Mouse (Mus musculus) neural tube, embryonic 13.5 days (tissue): ENCODE results near the gene Osm. TPM values are rescaled to one million over a fixed set of nuclear protein-coding genes. Genes with fewer than 3 reads are reported as not detected.

Experiments
- ATAC-seq: fragments of 200-750 bp; cut with Nextera tagmentation; 2 replicates; pipeline ENCODE4 v1.8.0; 2017; ENCODE audit warnings: low read depth, mild to moderate bottlenecking, moderate TSS enrichment, moderate library complexity
- H3K27ac ChIP-seq: fragments of 300-500 bp; sonication (generic); replicated peaks from 2 replicates; pipeline ENCODE4 v1.5.1; 2015; ENCODE audit warnings: moderate library complexity, mild to moderate bottlenecking, inconsistent platforms
- H3K27me3 ChIP-seq: fragments of 300-500 bp; sonication (generic); 2 replicates; pipeline ENCODE4 v1.6.1; 2015; ENCODE audit warnings: mild to moderate bottlenecking, inconsistent platforms
- H3K36me3 ChIP-seq: fragments of 300-500 bp; sonication (generic); 2 replicates; pipeline ENCODE4 v1.6.1; 2015; ENCODE audit warnings: mild to moderate bottlenecking, inconsistent platforms
- H3K4me1 ChIP-seq: fragments of 300-500 bp; sonication (generic); replicated peaks from 2 replicates; pipeline ENCODE4 v1.6.1; 2015; ENCODE audit warnings: inconsistent platforms
- H3K4me2 ChIP-seq: fragments of 300-500 bp; sonication (generic); 2 replicates; pipeline ENCODE4 v1.6.1; 2015; ENCODE audit warnings: inconsistent platforms, mild to moderate bottlenecking, moderate library complexity
- H3K4me3 ChIP-seq: fragments of 300-500 bp; sonication (generic); 2 replicates; pipeline ENCODE4 v1.5.1; 2015; ENCODE audit warnings: mild to moderate bottlenecking, inconsistent platforms
- H3K9ac ChIP-seq: fragments of 300-500 bp; sonication (generic); 2 replicates; pipeline ENCODE4 v1.6.1; 2015; ENCODE audit warnings: moderate library complexity, mild to moderate bottlenecking, inconsistent platforms
- H3K9me3 ChIP-seq: fragments of 300-500 bp; sonication (generic); 2 replicates; pipeline ENCODE4 v1.6.1; 2016; ENCODE audit warnings: inconsistent platforms
- WGBS: fragments of 180-500 bp; shearing (Covaris S2); methylation state at CpG from one replicate; pipeline ENCODE4 v1.1.7; 2015; 5-methylcytosine and 5-hydroxymethylcytosine counted together
- polyA plus RNA-seq: library from polyadenylated mRNA; unstranded; fragments of >200 nt; fragmentation: Nextera tagmentation; extraction: Ambion mirVana; gene quantifications from 2 replicates; pipeline ENCODE4 v1.2.1, GENCODE M21; 2015

Gene Osm
- polyA plus RNA-seq, 1 experiment from 2014 or later = not detected

DNA sequence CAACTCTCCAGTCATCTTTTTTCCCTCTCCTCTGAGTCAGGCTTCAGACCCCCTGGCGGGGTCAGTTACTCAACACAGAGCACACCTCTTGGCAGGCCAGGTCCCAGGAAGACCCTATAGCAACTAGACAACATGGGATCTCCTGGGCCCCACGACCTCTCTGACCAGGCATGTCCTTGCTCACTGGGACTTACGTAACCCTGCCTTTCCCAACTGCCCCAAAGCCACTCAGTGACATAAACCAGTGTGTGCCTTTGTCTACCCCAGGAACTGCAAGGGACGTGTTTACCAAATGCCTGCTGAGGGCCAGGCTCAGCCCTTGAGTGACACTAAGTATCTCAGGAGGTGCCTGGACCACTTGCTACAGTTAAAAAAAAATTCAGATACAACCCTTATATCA is 6.4 kb upstream of the Osm start:
- Histone ChIP-seq H3K4me2 (no peak overlapping the region), H3K9ac (no peak overlapping the region), H3K9me3 (no peaks in the 10 kb centered on the region), H3K36me3 (no peaks in the 10 kb centered on the region), H3K4me1 (no peaks in the 10 kb centered on the region), H3K4me3 (no peak overlapping the region), H3K27ac (no peak overlapping the region), H3K27me3 (no peaks in the 10 kb centered on the region)
- ATAC-seq = no peak
- WGBS = 72% methylated on average over 4 of the region's 4 CpGs

GRCm38 (mm10) chr11:4231435-4231834 is 4.8 kb upstream of the Osm start:
- Histone ChIP-seq H3K4me1 (no peaks in the 10 kb centered on the region), H3K9ac (no peak overlapping the region), H3K9me3 (no peaks in the 10 kb centered on the region), H3K27me3 (no peaks in the 10 kb centered on the region), H3K4me2 (no peak overlapping the region), H3K4me3 (no peak overlapping the region), H3K27ac (no peak overlapping the region), H3K36me3 (no peaks in the 10 kb centered on the region)
- no peak for ATAC-seq
- WGBS = 96% methylated on average over 2 of the region's 2 CpGs

DNA sequence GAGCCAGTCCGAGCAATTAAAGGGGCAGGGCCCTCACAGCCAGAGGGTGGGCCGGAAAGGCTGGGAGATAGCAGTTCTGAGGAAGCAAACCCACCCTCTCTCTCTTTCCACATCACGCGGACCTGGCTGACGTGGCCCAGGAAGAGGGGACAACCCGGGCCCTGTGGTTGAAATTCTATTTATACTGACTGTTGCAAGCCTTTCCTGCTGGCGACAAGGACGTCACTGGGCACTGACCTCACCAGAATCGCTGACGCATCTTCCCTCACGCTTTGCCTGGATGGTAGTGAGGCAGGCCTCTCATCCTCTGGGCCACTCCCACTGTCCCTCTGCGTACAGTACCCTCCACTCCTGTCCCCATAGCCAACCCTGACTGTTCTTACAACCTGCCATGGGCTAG is 3.6 kb upstream of the Osm start:
- Histone ChIP-seq H3K36me3 (no peaks in the 10 kb centered on the region), H3K4me3 (no peak overlapping the region), H3K9me3 (no peaks in the 10 kb centered on the region), H3K9ac (no peak overlapping the region), H3K4me1 (no peaks in the 10 kb centered on the region), H3K27me3 (no peaks in the 10 kb centered on the region), H3K4me2 (no peak overlapping the region), H3K27ac (no peak overlapping the region)
- 66% methylated on average over 12 of the region's 12 CpGs for WGBS
- ATAC-seq = no peak

DNA sequence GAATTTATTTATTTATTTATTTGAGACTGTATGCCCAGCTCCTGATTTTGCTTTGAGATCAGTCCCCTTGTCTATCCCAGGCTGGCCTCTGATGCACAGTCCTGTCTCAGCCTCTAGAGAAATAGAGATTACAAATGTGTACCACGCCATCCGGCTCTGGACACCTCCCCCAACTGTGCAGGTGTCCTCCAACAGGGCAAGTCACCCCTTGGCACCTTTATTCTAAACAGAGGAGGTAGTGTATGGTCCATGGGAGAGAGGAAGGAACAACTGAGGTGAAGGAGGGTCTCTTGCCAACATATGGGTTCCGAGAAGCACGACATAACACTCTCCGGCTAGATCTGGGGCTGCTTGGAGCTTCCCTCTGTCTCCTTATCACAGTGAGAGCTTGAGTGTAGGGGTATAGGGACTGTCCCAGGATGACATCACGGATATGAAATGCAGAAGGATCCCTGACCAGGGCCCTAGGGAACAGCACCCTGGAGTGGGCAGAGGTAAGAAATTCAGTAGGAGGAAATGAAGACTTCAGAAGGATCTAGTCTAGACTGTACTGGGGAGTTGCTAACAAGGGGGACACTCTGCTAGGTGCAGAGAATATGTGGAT is 1.1 kb upstream of the Osm start:
- no peaks in the 10 kb centered on the region for H3K36me3 ChIP-seq
- no peaks in the 10 kb centered on the region for H3K27me3 ChIP-seq
- no peak for ATAC-seq
- no peaks in the 10 kb centered on the region for H3K9me3 ChIP-seq
- no peak overlapping the region for H3K9ac ChIP-seq
- no peak overlapping the region for H3K4me3 ChIP-seq
- no peak overlapping the region for H3K4me2 ChIP-seq
- no peak overlapping the region for H3K27ac ChIP-seq
- 87% methylated on average over 6 of the region's 6 CpGs for WGBS
- H3K4me1 ChIP-seq = no peaks in the 10 kb centered on the region

DNA sequence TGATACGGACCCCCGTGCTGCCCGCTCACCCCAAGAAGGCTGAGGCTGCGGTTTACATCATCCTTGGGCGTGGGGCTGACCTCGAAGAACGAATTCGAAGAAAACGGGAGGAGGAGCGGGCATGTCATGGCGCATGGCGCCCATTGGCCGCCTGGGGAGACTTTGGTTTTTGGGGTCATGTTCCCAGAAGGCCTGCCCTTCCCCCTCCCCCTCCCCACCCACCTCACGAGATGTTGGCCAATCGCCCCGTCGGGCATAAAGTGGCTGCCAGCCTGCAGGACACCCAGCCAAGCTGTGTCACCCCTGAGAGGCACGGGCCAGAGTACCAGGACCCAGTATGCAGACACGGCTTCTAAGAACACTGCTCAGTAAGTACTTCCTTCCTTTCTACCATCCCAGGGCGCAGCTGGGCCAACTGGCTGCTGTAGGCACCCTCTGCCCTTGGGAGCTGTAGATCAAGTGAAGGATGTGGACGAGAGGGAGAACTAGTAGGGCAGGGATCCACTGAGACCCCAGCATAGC is 387 bp downstream of the Osm start:
- Histone ChIP-seq H3K4me2 (no peak overlapping the region), H3K9ac (no peak overlapping the region), H3K4me1 (no peaks in the 10 kb centered on the region), H3K36me3 (no peaks in the 10 kb centered on the region), H3K9me3 (no peaks in the 10 kb centered on the region), H3K27me3 (no peaks in the 10 kb centered on the region), H3K4me3 (no peak overlapping the region), H3K27ac (no peak overlapping the region)
- no peak for ATAC-seq
- WGBS = 90% methylated on average over 20 of the region's 21 CpGs

DNA sequence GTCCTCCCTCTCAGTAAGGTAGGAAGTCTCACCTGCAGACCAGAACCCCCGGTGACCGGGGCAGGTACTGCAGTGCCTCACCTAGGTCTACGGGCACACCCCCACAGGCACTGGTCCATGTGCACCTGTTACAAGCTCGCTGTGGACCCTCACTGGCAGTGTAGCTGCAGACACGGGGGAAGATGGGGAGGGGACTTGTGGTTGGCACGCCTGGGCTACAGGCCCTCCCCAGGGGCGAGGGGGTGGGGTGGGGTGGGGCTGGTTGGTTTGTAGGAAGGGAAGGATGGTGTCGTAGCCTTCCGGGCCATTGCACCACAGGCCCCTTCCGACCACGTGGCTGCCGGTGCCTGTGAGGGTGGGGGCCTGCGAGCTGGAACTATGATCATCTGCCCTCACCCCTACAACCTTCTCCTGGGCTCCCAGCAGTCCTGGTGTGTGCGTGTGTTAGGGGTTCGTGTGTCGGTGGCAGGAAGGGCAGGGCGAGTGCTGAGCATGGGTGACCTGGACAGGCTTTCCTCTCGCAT is 1.2 kb downstream of the Osm start:
- Histone ChIP-seq H3K27me3 (no peaks in the 10 kb centered on the region), H3K4me3 (no peak overlapping the region), H3K4me2 (no peak overlapping the region), H3K27ac (no peak overlapping the region), H3K36me3 (no peaks in the 10 kb centered on the region), H3K9ac (no peak overlapping the region), H3K9me3 (no peaks in the 10 kb centered on the region), H3K4me1 (no peaks in the 10 kb centered on the region)
- no peak for ATAC-seq
- 88% methylated on average over 18 of the region's 18 CpGs for WGBS

DNA sequence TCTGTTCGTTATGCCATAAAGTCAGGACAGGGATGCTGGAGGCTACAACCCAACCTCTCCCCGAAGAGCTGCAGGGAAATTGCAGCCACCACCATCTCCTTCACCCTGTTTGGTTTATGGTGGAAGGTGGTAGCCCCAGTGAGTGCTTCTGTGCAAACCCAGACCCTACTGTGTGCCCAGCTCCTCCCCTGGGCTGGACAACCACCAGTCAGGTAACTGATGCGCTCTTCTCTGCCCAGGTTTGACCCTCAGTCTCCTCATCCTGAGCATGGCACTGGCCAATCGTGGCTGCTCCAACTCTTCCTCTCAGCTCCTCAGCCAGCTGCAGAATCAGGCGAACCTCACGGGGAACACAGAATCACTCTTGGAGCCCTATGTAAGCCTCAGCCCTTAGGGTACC is 1.9 kb downstream of the Osm start:
- H3K4me1 ChIP-seq = no peaks in the 10 kb centered on the region
- H3K4me2 ChIP-seq = no peak overlapping the region
- ATAC-seq = no peak
- H3K27me3 ChIP-seq = no peaks in the 10 kb centered on the region
- H3K27ac ChIP-seq = no peak overlapping the region
- no peaks in the 10 kb centered on the region for H3K9me3 ChIP-seq
- WGBS = 90% methylated on average over 6 of the region's 6 CpGs
- H3K4me3 ChIP-seq = no peak overlapping the region
- H3K9ac ChIP-seq = no peak overlapping the region
- no peaks in the 10 kb centered on the region for H3K36me3 ChIP-seq

DNA sequence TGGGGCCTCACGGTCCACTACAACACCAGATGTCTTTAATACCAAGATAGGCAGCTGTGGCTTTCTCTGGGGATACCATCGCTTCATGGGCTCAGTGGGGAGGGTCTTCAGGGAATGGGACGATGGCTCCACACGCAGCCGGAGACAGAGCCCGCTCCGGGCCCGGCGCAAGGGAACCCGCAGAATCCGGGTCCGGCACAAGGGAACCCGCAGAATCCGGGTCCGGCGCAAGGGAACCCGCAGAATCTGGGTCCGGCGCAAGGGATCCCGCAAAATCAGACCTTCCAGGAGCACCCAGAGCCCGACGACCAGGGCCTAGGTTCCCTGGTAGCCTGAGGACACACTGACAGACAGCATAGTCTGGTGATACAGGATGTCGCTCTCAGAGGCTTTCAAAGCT is 3.5 kb downstream of the Osm start:
- Histone ChIP-seq H3K4me1 (no peaks in the 10 kb centered on the region), H3K4me3 (no peak overlapping the region), H3K36me3 (no peaks in the 10 kb centered on the region), H3K9ac (no peak overlapping the region), H3K4me2 (no peak overlapping the region), H3K27ac (no peak overlapping the region), H3K9me3 (no peaks in the 10 kb centered on the region), H3K27me3 (no peaks in the 10 kb centered on the region)
- 90% methylated on average over 23 of the region's 23 CpGs for WGBS
- ATAC-seq = no peak

DNA sequence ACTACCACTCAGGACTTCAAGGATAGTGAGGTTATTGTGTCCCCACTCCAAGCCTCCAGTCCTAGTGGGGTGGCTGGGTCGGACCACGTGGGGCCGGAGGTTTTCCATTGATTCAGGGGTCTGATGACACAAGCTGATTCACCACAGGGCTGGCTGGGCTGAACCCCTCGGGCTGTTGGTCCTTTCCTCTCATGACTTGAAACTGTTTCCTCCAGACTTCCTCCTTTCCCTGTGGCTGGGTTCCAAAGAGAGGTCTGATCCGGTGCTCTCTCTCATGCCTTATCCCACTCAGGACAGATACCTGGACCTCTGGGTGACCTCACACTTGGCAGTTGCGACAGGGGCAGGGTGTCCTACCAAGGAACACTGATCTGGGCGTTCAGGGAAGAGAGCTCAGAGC is 3.9 kb downstream of the Osm start:
- Histone ChIP-seq H3K27ac (no peak overlapping the region), H3K9me3 (no peaks in the 10 kb centered on the region), H3K4me1 (no peaks in the 10 kb centered on the region), H3K4me3 (no peak overlapping the region), H3K4me2 (no peak overlapping the region), H3K27me3 (no peaks in the 10 kb centered on the region), H3K36me3 (no peaks in the 10 kb centered on the region), H3K9ac (no peak overlapping the region)
- 79% methylated on average over 7 of the region's 7 CpGs for WGBS
- ATAC-seq = no peak

- no peaks in the 10 kb centered on the region for H3K36me3 ChIP-seq
- no peaks in the 10 kb centered on the region for H3K27me3 ChIP-seq
- 70% methylated on average over 4 of the region's 4 CpGs for WGBS
- no peak for ATAC-seq
- H3K4me3 ChIP-seq = no peak overlapping the region
- no peaks in the 10 kb centered on the region for H3K9me3 ChIP-seq
- H3K4me2 ChIP-seq = no peak overlapping the region
- no peak overlapping the region for H3K9ac ChIP-seq
- H3K4me1 ChIP-seq = no peaks in the 10 kb centered on the region
- no peak overlapping the region for H3K27ac ChIP-seq
Observed at GRCm38 (mm10) chr11:4241180-4241579, 5.0 kb downstream of the Osm start.

DNA sequence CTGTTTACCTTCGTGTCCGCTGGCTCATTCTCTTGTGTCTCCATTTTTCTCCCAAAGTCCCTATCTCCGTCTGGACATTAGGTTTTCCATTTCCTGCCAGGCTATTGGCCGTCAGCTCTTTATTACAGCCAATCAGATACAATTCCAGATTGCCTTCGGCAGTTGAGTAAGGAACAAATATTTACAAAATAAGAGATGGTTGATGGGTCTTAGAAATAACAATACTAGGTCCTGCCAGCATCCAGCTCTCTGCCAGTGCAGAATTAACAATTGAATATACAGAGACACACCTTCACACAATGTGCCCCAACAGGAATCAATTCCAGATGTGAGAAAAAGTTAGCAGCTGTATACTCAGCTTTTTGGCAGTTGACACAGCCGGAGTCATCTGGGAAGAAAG is 9.9 kb downstream of the Osm start:
- no peaks in the 10 kb centered on the region for H3K36me3 ChIP-seq
- no peaks in the 10 kb centered on the region for H3K4me1 ChIP-seq
- no peak overlapping the region for H3K4me2 ChIP-seq
- no peaks in the 10 kb centered on the region for H3K27me3 ChIP-seq
- 76% methylated on average over 6 of the region's 6 CpGs for WGBS
- ATAC-seq = no peak
- H3K9me3 ChIP-seq = no peaks in the 10 kb centered on the region
- no peak overlapping the region for H3K4me3 ChIP-seq
- H3K27ac ChIP-seq = no peak overlapping the region
- no peak overlapping the region for H3K9ac ChIP-seq

DNA sequence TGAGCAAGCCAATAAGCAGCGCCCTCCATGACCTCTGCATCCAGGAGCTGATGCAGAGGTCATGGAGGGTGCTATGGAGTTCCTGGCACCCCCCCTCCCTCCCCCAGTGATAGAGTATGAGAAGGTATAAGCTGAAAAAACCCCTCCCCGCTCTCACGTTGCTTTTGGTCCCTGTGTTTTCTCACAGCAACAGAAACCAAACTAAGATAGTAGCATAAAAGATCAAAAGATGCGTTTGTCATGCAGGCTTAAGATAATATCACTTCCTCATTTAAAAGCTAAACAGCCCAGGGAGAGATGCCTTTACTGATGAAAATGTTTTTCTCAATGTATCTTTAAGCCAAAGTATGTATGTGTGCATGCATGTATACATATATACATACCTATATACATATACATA is 10.4 kb downstream of the Osm start:
- Histone ChIP-seq H3K9me3 (no peaks in the 10 kb centered on the region), H3K9ac (no peak overlapping the region), H3K36me3 (no peaks in the 10 kb centered on the region), H3K4me3 (no peak overlapping the region), H3K27me3 (no peaks in the 10 kb centered on the region), H3K4me1 (no peaks in the 10 kb centered on the region), H3K27ac (no peak overlapping the region), H3K4me2 (no peak overlapping the region)
- WGBS = 81% methylated on average over 4 of the region's 4 CpGs
- no peak for ATAC-seq
